Mouse (Mus musculus) neural tube, embryonic 15.5 days (tissue): ENCODE data around the gene Cds1. TPM values are rescaled to one million over a fixed set of nuclear protein-coding genes. Genes with fewer than 3 reads are reported as not detected.
"Not testable (repeated sequence)": the region's sequence is repeated elsewhere in the genome, so short reads cannot be mapped to it uniquely, and the experiment has no call there.

Source experiments
- ATAC-seq: fragments of 200-750 bp; cut with Nextera tagmentation; 2 replicates; pipeline ENCODE4 v1.8.0; 2017; ENCODE audit warnings: mild to moderate bottlenecking, moderate TSS enrichment, moderate library complexity; ENCODE audit not compliant: low FRiP score
- H3K27ac ChIP-seq: fragments of 300-500 bp; sonication (generic); replicated peaks from 2 replicates; pipeline ENCODE4 v1.5.1; 2015; ENCODE audit warnings: mild to moderate bottlenecking, inconsistent platforms
- H3K27me3 ChIP-seq: fragments of 300-500 bp; sonication (generic); replicated peaks from 2 replicates; pipeline ENCODE4 v1.6.1; 2015; ENCODE audit warnings: inconsistent platforms
- H3K36me3 ChIP-seq: fragments of 300-500 bp; sonication (generic); 2 replicates; pipeline ENCODE4 v1.6.1; 2015; ENCODE audit warnings: inconsistent platforms
- H3K4me1 ChIP-seq: fragments of 300-500 bp; sonication (generic); 2 replicates; pipeline ENCODE4 v1.6.1; 2015; ENCODE audit warnings: inconsistent platforms
- H3K4me2 ChIP-seq: fragments of 300-500 bp; sonication (generic); 2 replicates; pipeline ENCODE4 v1.6.1; 2015; ENCODE audit warnings: inconsistent platforms, mild to moderate bottlenecking, moderate library complexity
- H3K4me3 ChIP-seq: fragments of 300-500 bp; sonication (generic); replicated peaks from 2 replicates; pipeline ENCODE4 v1.5.1; 2015; ENCODE audit warnings: mild to moderate bottlenecking, inconsistent platforms
- H3K9ac ChIP-seq: fragments of 300-500 bp; sonication (generic); replicated peaks from 2 replicates; pipeline ENCODE4 v1.6.1; 2015; ENCODE audit warnings: mild to moderate bottlenecking, inconsistent platforms
- H3K9me3 ChIP-seq: fragments of 300-500 bp; sonication (generic); replicated peaks from 2 replicates; pipeline ENCODE4 v1.6.1; 2016; ENCODE audit warnings: inconsistent platforms
- WGBS: fragments of 180-500 bp; shearing (Covaris S2); methylation state at CpG from one replicate; pipeline ENCODE4 v1.1.7; 2015; ENCODE audit warnings: mixed read lengths; 5-methylcytosine and 5-hydroxymethylcytosine counted together
- polyA plus RNA-seq: library from polyadenylated mRNA; unstranded; fragments of >200 nt; fragmentation: Nextera tagmentation; extraction: Ambion mirVana; gene quantifications from 2 replicates; pipeline ENCODE4 v1.2.1, GENCODE M21; 2015

The Cds1 gene
- polyA plus RNA-seq, 1 experiment from 2014 or later = 6.6 TPM

DNA sequence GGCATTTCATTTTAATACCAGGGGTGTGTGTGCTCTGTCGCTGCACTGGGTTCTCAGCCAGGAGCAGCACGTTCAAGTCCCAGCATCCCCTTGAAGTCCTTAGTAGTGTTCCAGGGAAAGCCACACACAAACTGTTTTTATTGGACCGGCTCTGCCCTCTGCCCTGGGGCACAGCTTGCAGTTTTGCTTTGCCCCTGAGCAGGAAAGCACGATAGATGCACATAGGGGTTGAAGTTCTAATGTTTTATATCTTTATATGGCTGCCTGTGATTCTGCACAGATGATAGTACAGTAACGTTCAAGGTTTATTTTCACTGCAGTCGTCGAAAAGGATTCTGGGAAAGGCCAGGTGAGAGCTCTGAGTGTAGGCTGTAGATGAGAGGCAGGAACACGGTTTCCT lies 65.2 kb downstream of the Cds1 start:
- 83% methylated on average over 8 of the region's 8 CpGs for WGBS
- Histone ChIP-seq H3K4me2 (no peak overlapping the region), H3K9me3 (no peaks in the 10 kb centered on the region), H3K9ac (no peak overlapping the region), H3K36me3 (peaks cover 21% of the 10 kb centered on the region), H3K27me3 (no peaks in the 10 kb centered on the region), H3K27ac (no peak overlapping the region), H3K4me1 (peaks cover 14% of the 10 kb centered on the region), H3K4me3 (no peak overlapping the region)
- ATAC-seq = no peak

- H3K4me3 ChIP-seq = no peak overlapping the region
- no peak overlapping the region for H3K4me2 ChIP-seq
- H3K9ac ChIP-seq = no peak overlapping the region
- H3K9me3 ChIP-seq = no peaks in the 10 kb centered on the region
- no peak for ATAC-seq
- H3K4me1 ChIP-seq = no peaks in the 10 kb centered on the region
- 94% methylated on average over 6 of the region's 6 CpGs for WGBS
- H3K27ac ChIP-seq = no peak overlapping the region
- H3K27me3 ChIP-seq = no peaks in the 10 kb centered on the region
- peaks cover 37% of the 10 kb centered on the region for H3K36me3 ChIP-seq
Observed at GRCm38 (mm10) chr5:101832042-101832441, 67.1 kb downstream of the Cds1 start.

DNA sequence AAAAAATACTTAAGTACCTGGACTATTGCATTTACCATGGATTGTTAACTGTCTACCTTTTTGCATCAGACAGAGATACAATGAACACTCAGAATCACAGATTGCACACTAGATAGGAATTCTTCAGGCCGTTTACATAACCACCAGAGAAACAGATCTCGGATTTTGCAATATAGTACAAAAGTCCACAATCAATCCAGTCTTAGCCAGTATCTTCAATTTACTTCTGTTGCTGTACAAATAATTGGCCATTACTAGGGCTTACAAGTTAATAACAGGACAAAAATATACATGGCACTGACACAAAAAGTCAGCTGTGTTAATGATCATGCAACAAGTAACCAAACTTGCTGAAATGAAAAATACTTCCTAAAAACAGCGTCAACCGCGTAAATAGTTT lies 68.1 kb downstream of the Cds1 start:
- Histone ChIP-seq H3K4me2 (no peak overlapping the region), H3K4me1 (no peaks in the 10 kb centered on the region), H3K36me3 (peaks cover 46% of the 10 kb centered on the region), H3K9ac (no peak overlapping the region), H3K27me3 (no peaks in the 10 kb centered on the region), H3K9me3 (no peaks in the 10 kb centered on the region), H3K27ac (no peak overlapping the region), H3K4me3 (no peak overlapping the region)
- no peak for ATAC-seq
- WGBS = 91% methylated on average over 5 of the region's 5 CpGs

- Histone ChIP-seq H3K4me3 (no peak overlapping the region), H3K4me2 (no peak overlapping the region), H3K27me3 (no peaks in the 10 kb centered on the region), H3K4me1 (no peaks in the 10 kb centered on the region), H3K36me3 (peaks cover 51% of the 10 kb centered on the region), H3K9ac (no peak overlapping the region), H3K9me3 (no peaks in the 10 kb centered on the region), H3K27ac (no peak overlapping the region)
- ATAC-seq = no peak
- 64% methylated on average over 8 of the region's 8 CpGs for WGBS
Observed at GRCm38 (mm10) chr5:101833875-101834274, 68.9 kb downstream of the Cds1 start.

DNA sequence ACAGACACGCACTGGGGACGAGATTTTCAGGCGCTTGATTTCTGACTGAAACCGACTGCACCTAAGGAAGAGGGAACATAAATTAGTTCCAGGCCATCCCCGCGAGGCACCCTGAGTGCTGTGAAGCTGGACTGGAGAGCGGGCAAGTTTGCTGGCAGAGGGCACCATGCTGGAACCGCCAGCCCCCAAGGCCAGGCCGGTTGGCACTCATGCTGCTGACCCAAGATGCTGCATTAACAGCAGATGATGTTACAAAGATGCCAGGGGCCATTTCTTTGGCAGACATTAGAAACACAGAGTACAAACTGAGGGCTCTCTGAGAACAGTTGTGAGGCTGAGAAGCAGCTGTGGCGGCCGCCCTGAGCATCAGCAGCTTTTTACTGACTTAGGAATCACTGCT lies 71.3 kb downstream of the Cds1 start:
- no peak for ATAC-seq
- H3K36me3 ChIP-seq = peaks cover 73% of the 10 kb centered on the region
- no peak overlapping the region for H3K4me2 ChIP-seq
- H3K9ac ChIP-seq = no peak overlapping the region
- H3K4me3 ChIP-seq = no peak overlapping the region
- no peak overlapping the region for H3K27ac ChIP-seq
- H3K4me1 ChIP-seq = no peaks in the 10 kb centered on the region
- 91% methylated on average over 11 of the region's 11 CpGs for WGBS
- H3K27me3 ChIP-seq = no peaks in the 10 kb centered on the region
- no peaks in the 10 kb centered on the region for H3K9me3 ChIP-seq

GRCm38 (mm10) chr5:101837605-101838004 lies 72.7 kb downstream of the Cds1 start:
- not testable (repeated sequence) for H3K4me1 ChIP-seq, H3K4me2 ChIP-seq, H3K9ac ChIP-seq, H3K4me3 ChIP-seq, H3K9me3 ChIP-seq, H3K27me3 ChIP-seq, ATAC-seq, H3K27ac ChIP-seq
- H3K36me3 ChIP-seq = peaks cover 81% of the 10 kb centered on the region
- WGBS = 93% methylated on average over 2 of the region's 2 CpGs

DNA sequence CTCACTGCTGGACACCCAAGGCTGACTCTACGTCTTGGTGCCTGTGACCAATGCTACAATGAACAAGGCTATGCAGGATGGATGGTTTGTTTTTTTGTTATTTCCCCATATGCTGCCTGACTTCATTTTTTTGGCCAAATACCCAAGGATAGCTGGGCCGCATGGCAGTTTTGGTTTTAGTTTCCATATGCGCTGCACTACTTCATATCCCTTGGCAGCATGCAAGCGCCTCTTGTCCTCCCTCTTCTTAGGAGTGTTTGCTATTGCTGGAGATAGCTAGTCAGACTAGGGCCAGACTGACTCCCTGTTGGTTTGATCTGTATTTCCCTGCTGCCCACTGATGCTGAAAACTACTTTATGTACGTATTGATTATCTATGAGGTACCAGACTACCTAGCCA lies 75.5 kb downstream of the Cds1 start:
- ATAC-seq = no peak

DNA sequence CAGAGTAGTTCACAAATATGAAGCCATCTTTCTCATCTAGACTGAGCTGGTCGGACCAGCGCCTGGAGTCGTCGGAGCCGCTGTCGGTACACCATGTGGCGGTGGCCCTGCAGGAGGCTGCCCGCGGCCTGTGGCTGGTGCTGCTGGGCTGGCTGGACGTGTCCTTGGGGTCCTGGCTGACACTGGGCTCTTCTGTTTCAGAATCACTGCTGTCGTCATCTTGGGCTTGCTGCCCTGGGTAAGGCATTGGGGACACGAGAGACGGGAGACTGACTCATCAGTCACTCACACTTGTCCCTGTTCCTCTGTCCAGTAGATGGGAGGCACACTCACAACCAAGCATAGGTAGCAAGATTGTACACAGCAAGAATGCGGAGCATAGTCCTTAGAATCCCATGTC lies 80.1 kb downstream of the Cds1 start:
- Histone ChIP-seq H3K4me3 (no peak overlapping the region), H3K9ac (no peak overlapping the region), H3K27ac (no peak overlapping the region), H3K27me3 (no peaks in the 10 kb centered on the region), H3K9me3 (no peaks in the 10 kb centered on the region), H3K36me3 (peaks cover 99% of the 10 kb centered on the region), H3K4me1 (no peaks in the 10 kb centered on the region), H3K4me2 (no peak overlapping the region)
- WGBS = 95% methylated on average over 14 of the region's 14 CpGs
- ATAC-seq = no peak

More for the DNA sequence above, 75.5 kb downstream of the Cds1 start:
- no peak overlapping the region for H3K4me2 ChIP-seq
- no peak overlapping the region for H3K27ac ChIP-seq
- H3K9me3 ChIP-seq = no peaks in the 10 kb centered on the region
- no peaks in the 10 kb centered on the region for H3K4me1 ChIP-seq
- no peak overlapping the region for H3K9ac ChIP-seq
- H3K36me3 ChIP-seq = peaks cover 92% of the 10 kb centered on the region
- no peaks in the 10 kb centered on the region for H3K27me3 ChIP-seq
- H3K4me3 ChIP-seq = no peak overlapping the region
- 97% methylated on average over 5 of the region's 5 CpGs for WGBS

- H3K9ac ChIP-seq = no peak overlapping the region
- no peak overlapping the region for H3K4me3 ChIP-seq
- no peak overlapping the region for H3K27ac ChIP-seq
- no peak overlapping the region for H3K4me2 ChIP-seq
- H3K36me3 ChIP-seq = peaks cover 97% of the 10 kb centered on the region
- H3K4me1 ChIP-seq = no peaks in the 10 kb centered on the region
- no peaks in the 10 kb centered on the region for H3K27me3 ChIP-seq
- no peaks in the 10 kb centered on the region for H3K9me3 ChIP-seq
- 90% methylated on average over 8 of the region's 8 CpGs for WGBS
- no peak for ATAC-seq
Observed at GRCm38 (mm10) chr5:101845930-101846329, 81.0 kb downstream of the Cds1 start.

- Histone ChIP-seq H3K9me3 (no peaks in the 10 kb centered on the region), H3K27ac (no peak overlapping the region), H3K4me1 (no peaks in the 10 kb centered on the region), H3K4me2 (no peak overlapping the region), H3K9ac (no peak overlapping the region), H3K27me3 (no peaks in the 10 kb centered on the region), H3K4me3 (no peak overlapping the region), H3K36me3 (peaks cover 97% of the 10 kb centered on the region)
- 87% methylated on average over 7 of the region's 7 CpGs for WGBS
- no peak for ATAC-seq
Observed at GRCm38 (mm10) chr5:101847323-101847722, 82.4 kb downstream of the Cds1 start.

GRCm38 (mm10) chr5:101847762-101848161 lies 82.8 kb downstream of the Cds1 start:
- peaks cover 97% of the 10 kb centered on the region for H3K36me3 ChIP-seq
- H3K4me2 ChIP-seq = no peak overlapping the region
- no peaks in the 10 kb centered on the region for H3K4me1 ChIP-seq
- ATAC-seq = no peak
- no peak overlapping the region for H3K9ac ChIP-seq
- H3K4me3 ChIP-seq = no peak overlapping the region
- no peaks in the 10 kb centered on the region for H3K27me3 ChIP-seq
- no peaks in the 10 kb centered on the region for H3K9me3 ChIP-seq
- no peak overlapping the region for H3K27ac ChIP-seq
- WGBS = 52% methylated on average over 4 of the region's 4 CpGs

- 91% methylated on average over 7 of the region's 7 CpGs for WGBS
- H3K9ac ChIP-seq = no peak overlapping the region
- peaks cover 97% of the 10 kb centered on the region for H3K36me3 ChIP-seq
- H3K9me3 ChIP-seq = no peaks in the 10 kb centered on the region
- no peak overlapping the region for H3K4me2 ChIP-seq
- no peaks in the 10 kb centered on the region for H3K4me1 ChIP-seq
- H3K4me3 ChIP-seq = no peak overlapping the region
- no peak overlapping the region for H3K27ac ChIP-seq
- ATAC-seq = no peak
- H3K27me3 ChIP-seq = no peaks in the 10 kb centered on the region
Observed at GRCm38 (mm10) chr5:101851133-101851532, 86.2 kb downstream of the Cds1 start.

- H3K4me3 ChIP-seq = no peak overlapping the region
- no peak overlapping the region for H3K9ac ChIP-seq
- WGBS = 97% methylated on average over 21 of the region's 21 CpGs
- H3K27me3 ChIP-seq = no peaks in the 10 kb centered on the region
- no peak for ATAC-seq
- H3K36me3 ChIP-seq = peaks cover 91% of the 10 kb centered on the region
- no peaks in the 10 kb centered on the region for H3K9me3 ChIP-seq
- no peak overlapping the region for H3K4me2 ChIP-seq
- no peaks in the 10 kb centered on the region for H3K4me1 ChIP-seq
- H3K27ac ChIP-seq = no peak overlapping the region
Observed at GRCm38 (mm10) chr5:101852116-101852680, 87.3 kb downstream of the Cds1 start.
